Mouse (Mus musculus): ENCODE results near the gene Sema6d.

GRCm38 (mm10) chr2:124505784-124506489 is 416.2 kb downstream of the Sema6d start:
- TF ChIP-seq TAL1 (IDR thresholded peaks at IDR 0.05; ENCODE audit: low read length) (no peak), GATA1 (IDR thresholded peaks at IDR 0.05; ENCODE audit: low read length) (no peak)

Data from erythroblast, embryonic 14.5 days (primary cell).